Mouse (Mus musculus) embryonic facial prominence, embryonic 15.5 days (tissue): Measurements from ENCODE around the gene Ndufs1. TPM values are rescaled to one million over a fixed set of nuclear protein-coding genes. Genes with fewer than 3 reads are reported as not detected.

Experiments used
- ATAC-seq: fragments of 200-750 bp; cut with Nextera tagmentation; 2 replicates; pipeline ENCODE4 v1.8.0; 2017; ENCODE audit warnings: low read depth, moderate TSS enrichment; ENCODE audit not compliant: insufficient number of reproducible peaks, low FRiP score, low TSS enrichment
- H3K27ac ChIP-seq: fragments of 300-500 bp; sonication (generic); replicated peaks from 2 replicates; pipeline ENCODE4 v1.5.1; 2015; ENCODE audit warnings: mild to moderate bottlenecking, inconsistent platforms
- H3K27me3 ChIP-seq: fragments of 300-500 bp; sonication (generic); 2 replicates; pipeline ENCODE4 v1.6.1; 2015; ENCODE audit warnings: inconsistent platforms
- H3K36me3 ChIP-seq: fragments of 300-500 bp; sonication (generic); 2 replicates; pipeline ENCODE4 v1.6.1; 2015; ENCODE audit warnings: mild to moderate bottlenecking, inconsistent platforms
- H3K4me1 ChIP-seq: fragments of 300-500 bp; sonication (generic); 2 replicates; pipeline ENCODE4 v1.6.1; 2015; ENCODE audit warnings: inconsistent platforms
- H3K4me2 ChIP-seq: fragments of 300-500 bp; sonication (generic); replicated peaks from 2 replicates; pipeline ENCODE4 v1.6.1; 2015; ENCODE audit warnings: mild to moderate bottlenecking, inconsistent platforms
- H3K4me3 ChIP-seq: fragments of 300-500 bp; sonication (generic); replicated peaks from 2 replicates; pipeline ENCODE4 v1.5.1; 2015; ENCODE audit warnings: mild to moderate bottlenecking, inconsistent platforms
- H3K9ac ChIP-seq: fragments of 300-500 bp; sonication (generic); 2 replicates; pipeline ENCODE4 v1.6.1; 2015; ENCODE audit warnings: inconsistent platforms
- H3K9me3 ChIP-seq: fragments of 300-500 bp; sonication (generic); replicated peaks from 2 replicates; pipeline ENCODE4 v1.6.1; 2016; ENCODE audit warnings: inconsistent platforms
- WGBS: fragments of 180-500 bp; shearing (Covaris S2); methylation state at CpG from one replicate; pipeline ENCODE4 v1.1.7; 2015; 5-methylcytosine and 5-hydroxymethylcytosine counted together
- polyA plus RNA-seq: library from polyadenylated mRNA; unstranded; fragments of >200 nt; fragmentation: Nextera tagmentation; extraction: Ambion mirVana; gene quantifications from 2 replicates; pipeline ENCODE4 v1.2.1, GENCODE M21; 2015

Ndufs1 gene
- polyA plus RNA-seq: 112 and 116 TPM in 2 replicates

DNA sequence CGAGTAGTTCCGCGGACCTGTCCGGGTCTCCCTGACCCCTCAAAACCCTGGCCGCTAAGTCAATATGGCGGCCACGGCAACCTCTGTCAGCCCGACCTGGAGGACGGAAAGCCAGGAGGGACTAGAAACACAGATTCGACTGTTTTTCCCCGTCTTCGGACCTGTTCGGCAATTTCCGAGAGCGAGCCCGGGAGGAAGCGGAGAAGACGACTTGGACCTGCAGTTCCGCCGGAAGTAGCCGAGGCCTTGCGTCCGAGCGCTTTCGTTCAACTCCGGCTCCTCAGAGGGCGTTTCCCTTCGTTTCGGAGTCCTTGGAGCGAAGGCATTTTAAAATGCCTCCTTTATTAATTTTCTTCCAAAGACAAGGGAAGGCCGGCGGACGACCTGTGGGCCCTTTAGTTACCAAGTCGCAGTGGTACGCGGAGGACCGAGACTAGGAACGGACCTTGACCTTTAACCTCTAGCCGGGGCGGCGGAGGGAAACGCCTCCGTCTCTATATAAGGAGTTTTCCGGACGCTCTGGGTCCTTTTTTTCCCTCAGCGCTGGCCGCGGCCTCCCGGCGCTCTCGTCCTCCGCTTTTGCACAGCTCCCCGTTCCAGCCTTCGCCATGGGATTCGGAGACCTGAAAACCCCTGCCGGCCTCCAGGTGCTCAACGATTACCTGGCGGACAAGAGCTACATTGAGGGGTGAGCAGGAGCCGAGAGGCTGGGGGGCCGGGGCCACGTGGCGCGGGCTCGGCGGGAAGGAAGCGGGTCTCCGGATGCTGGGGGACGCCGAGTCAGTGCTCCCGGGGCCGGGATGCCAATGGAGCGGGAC, at the start of gene Ndufs1, which contains the start of gene Eef1b2:
Gene Ndufs1 (minus strand): TSS at position 230 of the 818 bp plus-strand sequence.
Gene Eef1b2 (plus strand): TSS at position 222 of the 818 bp plus-strand sequence.
- peak within 1 kb of the TSS; percentile 69 for H3K4me3 ChIP-seq
- peak; percentile 92 for ATAC-seq
- H3K9ac ChIP-seq: peak within 1 kb of the TSS; percentile 85
- H3K4me1 ChIP-seq: peaks cover 21% of the 10 kb centered on the region
- H3K27ac ChIP-seq: peak within 1 kb of the TSS; percentile 92
- H3K9me3 ChIP-seq: no peaks in the 10 kb centered on the region
- H3K4me2 ChIP-seq: peak within 1 kb of the TSS; percentile 70
- under 1% methylated on average over 72 of the region's 72 CpGs for WGBS
- H3K36me3 ChIP-seq: peaks cover 24% of the 10 kb centered on the region
- H3K27me3 ChIP-seq: no peaks in the 10 kb centered on the region

- 1% methylated on average over 7 of the region's 7 CpGs for whole genome bisulfite sequencing
- no peaks in the 10 kb centered on the region for H3K36me3 ChIP-seq
- no peaks in the 10 kb centered on the region for H3K27me3 ChIP-seq
- H3K4me3 ChIP-seq: no peak overlapping the region
- H3K4me2 ChIP-seq: no peak overlapping the region
- H3K9ac ChIP-seq: no peak overlapping the region
- H3K9me3 ChIP-seq: no peaks in the 10 kb centered on the region
- no peak overlapping the region for H3K27ac ChIP-seq
- ATAC-seq: peak; percentile 67
- H3K4me1 ChIP-seq: no peaks in the 10 kb centered on the region
Measured at GRCm38 (mm10) chr1:63225890-63226289, 49.3 kb upstream of the Ndufs1 start.

DNA sequence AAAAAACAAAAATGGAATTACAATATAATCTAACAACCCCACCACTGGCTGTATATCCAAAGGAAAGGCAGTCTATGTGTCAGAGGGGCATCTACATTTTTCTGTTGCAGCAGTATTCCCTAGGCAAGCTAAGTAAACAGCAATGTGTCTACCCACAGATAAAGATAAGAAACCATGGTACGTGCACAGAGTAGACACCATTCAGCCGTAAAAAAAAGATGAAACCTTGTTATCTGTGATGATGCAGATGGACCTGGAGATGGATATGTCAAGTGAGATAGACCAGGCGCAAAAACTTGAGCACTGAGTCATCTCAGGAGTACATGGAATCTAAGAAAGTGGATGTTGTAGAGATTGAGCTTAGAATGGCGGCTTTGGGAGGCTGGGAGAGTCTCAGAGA, 48.4 kb upstream of the Ndufs1 start:
- Histone ChIP-seq H3K4me1 (no peaks in the 10 kb centered on the region), H3K36me3 (no peaks in the 10 kb centered on the region), H3K9me3 (no peaks in the 10 kb centered on the region), H3K4me3 (no peak overlapping the region), H3K4me2 (no peak overlapping the region), H3K27me3 (no peaks in the 10 kb centered on the region), H3K27ac (no peak overlapping the region), H3K9ac (no peak overlapping the region)
- 81% methylated on average over 4 of the region's 4 CpGs for WGBS
- no peak for ATAC-seq

- 92% methylated on average over 4 of the region's 4 CpGs for WGBS
- Histone ChIP-seq H3K27ac (no peak overlapping the region), H3K9me3 (0 out of 2 replicates have a peak, but pooled peaks cover 3% of the 10 kb centered on the region), H3K27me3 (0 out of 2 replicates have a peak, but pooled peaks cover 4% of the 10 kb centered on the region), H3K4me3 (no peak overlapping the region), H3K9ac (no peak overlapping the region), H3K36me3 (no peaks in the 10 kb centered on the region), H3K4me2 (no peak overlapping the region), H3K4me1 (0 out of 2 replicates have a peak, but pooled peaks cover 7% of the 10 kb centered on the region)
- ATAC-seq: no peak
Measured at GRCm38 (mm10) chr1:63219277-63219676, 42.6 kb upstream of the Ndufs1 start.

DNA sequence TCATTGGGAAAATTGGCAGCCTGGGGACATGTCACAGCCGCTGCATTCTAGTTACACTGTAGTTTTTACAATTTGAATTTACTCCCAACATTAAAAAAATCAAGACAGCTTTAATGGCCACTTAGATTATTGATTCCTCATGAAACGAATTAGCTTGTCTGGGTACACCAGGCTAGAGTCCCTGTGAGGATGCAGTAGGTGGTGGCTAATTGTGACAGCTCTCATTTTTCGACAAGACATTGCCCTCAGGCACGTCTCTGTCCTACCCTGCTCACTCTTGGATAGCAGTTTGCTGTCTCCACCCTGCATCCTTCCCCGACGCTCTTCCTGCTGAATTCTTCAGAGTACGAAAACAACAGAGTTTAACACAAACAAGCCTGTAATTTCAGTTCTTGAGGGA, 38.0 kb upstream of the Ndufs1 start:
- H3K4me1 ChIP-seq: 0 out of 2 replicates have a peak, but pooled peaks cover 8% of the 10 kb centered on the region
- peaks cover 7% of the 10 kb centered on the region; the same call in 1 of the 2 replicates for H3K27me3 ChIP-seq
- 23% methylated on average over 7 of the region's 7 CpGs for WGBS
- H3K9ac ChIP-seq: no peak overlapping the region
- no peak for ATAC-seq
- H3K4me3 ChIP-seq: no peak overlapping the region
- 0 out of 2 replicates have a peak, but pooled peaks cover 3% of the 10 kb centered on the region for H3K9me3 ChIP-seq
- no peaks in the 10 kb centered on the region for H3K36me3 ChIP-seq
- no peak overlapping the region for H3K4me2 ChIP-seq
- no peak overlapping the region for H3K27ac ChIP-seq

DNA sequence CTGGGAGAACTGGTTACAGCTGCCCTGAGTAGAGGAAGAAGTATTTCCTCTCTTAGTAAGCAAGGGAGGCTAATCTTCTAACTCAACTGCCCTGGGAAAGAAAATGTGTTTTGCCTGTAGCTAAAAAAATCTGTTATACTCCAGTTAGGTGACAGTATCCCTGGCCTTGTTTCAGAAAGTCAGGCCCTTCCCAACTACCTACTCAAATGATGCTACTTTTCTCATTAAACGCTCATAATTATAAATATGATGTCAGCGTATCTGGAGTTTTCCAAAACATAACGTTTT, 37.6 kb upstream of the Ndufs1 start, which contains the start of gene Gpr1:
Gene Gpr1 (minus strand): TSS at position 273 of the 288 bp plus-strand sequence.
- peak within 1 kb of the TSS; percentile 28; the same call in 1 of the 2 replicates for H3K4me2 ChIP-seq
- 21% methylated on average over 3 of the region's 3 CpGs for WGBS
- peaks cover 7% of the 10 kb centered on the region; the same call in 1 of the 2 replicates for H3K27me3 ChIP-seq
- no peaks in the 10 kb centered on the region for H3K36me3 ChIP-seq
- 0 out of 2 replicates have a peak within 1 kb of the TSS, but pooled peaks have one; percentile 6 for H3K4me3 ChIP-seq
- H3K4me1 ChIP-seq: 0 out of 2 replicates have a peak, but pooled peaks cover 8% of the 10 kb centered on the region
- H3K9ac ChIP-seq: no peak within 1 kb of the TSS
- H3K9me3 ChIP-seq: 0 out of 2 replicates have a peak, but pooled peaks cover under 1% of the 10 kb centered on the region
- no peak for ATAC-seq
- H3K27ac ChIP-seq: no peak within 1 kb of the TSS

DNA sequence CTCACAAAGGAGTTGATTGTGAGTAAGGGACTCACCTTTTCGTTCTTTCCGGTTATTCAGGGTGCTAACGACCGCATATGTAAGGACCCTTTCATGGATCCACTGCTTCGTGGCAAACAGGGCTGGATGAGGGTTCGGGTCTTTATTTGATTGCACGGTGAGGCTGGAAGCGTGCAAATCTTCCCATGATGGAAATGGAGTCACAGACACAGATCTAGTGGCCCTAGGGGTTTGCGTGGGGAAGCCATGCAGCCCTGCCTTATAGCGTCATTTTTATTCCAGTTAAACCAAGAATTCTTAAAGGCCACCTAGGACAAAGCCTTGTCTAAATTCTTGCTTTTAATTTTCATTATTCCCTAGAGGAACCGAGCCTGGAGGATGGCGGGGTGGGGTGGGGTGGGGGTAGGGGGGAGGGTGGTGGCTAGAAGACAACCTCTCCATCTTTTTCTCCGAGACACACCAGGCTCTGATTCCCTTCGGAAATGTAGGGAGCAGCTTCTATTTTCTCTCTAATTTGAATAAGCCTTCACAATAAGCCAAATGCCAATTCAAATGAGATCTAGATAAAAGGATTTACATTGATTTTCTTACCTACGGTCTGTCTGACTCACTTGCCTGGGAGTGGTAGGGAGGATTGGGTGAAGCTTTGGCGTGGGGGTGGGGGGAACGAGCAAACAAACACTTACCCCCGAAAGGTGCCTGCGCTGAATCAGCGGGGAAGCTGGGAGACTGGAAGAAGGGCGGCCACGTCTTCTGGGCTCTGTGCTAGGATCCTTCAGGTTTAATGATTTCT, 37.0 kb upstream of the Ndufs1 start:
- Histone ChIP-seq H3K36me3 (no peaks in the 10 kb centered on the region), H3K4me3 (0 out of 2 replicates have a peak overlapping the region, but pooled peaks have one; percentile 6), H3K27me3 (peaks cover 7% of the 10 kb centered on the region; the same call in 1 of the 2 replicates), H3K4me1 (0 out of 2 replicates have a peak, but pooled peaks cover 8% of the 10 kb centered on the region), H3K9ac (no peak overlapping the region), H3K4me2 (peak overlapping the region; percentile 28; the same call in 1 of the 2 replicates), H3K9me3 (no peaks in the 10 kb centered on the region), H3K27ac (no peak overlapping the region)
- 19% methylated on average over 22 of the region's 22 CpGs for WGBS
- no peak for ATAC-seq

DNA sequence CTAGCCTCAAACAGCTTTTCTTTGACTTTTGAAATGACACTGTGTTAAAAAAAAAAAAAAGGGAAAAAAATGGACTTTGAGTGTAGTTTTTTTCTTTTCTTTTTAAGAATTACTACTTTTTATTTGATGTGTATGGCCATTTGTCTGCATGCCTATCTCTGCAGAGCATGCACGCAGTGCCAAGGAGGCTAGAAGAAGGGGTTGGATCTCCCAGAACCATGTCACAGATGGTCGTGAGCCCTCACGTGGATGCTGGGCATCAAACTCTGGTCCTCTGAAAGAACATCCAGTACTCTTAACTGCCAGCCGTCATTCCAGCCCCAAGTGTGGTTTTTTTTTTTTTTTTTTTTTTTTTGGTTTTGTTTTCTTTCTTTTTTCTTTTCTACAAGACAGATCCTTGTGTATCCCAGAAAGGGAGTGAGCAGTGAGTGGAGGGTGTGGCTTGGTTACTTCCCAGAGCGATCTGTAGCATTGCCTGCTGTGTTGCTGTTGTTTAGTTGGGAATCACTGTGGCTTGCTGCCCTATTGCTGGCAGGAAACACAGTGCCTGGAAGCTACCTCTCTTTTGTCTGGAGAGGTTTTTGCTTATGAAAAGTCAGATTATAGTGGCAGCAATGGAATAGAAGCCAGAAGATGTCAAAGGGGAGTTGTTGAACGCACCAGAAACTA, 33.4 kb upstream of the Ndufs1 start:
- Histone ChIP-seq H3K36me3 (no peaks in the 10 kb centered on the region), H3K9ac (no peak overlapping the region), H3K4me1 (0 out of 2 replicates have a peak, but pooled peaks cover 8% of the 10 kb centered on the region), H3K27ac (no peak overlapping the region), H3K27me3 (peaks cover 4% of the 10 kb centered on the region; the same call in 1 of the 2 replicates), H3K4me3 (no peak overlapping the region), H3K4me2 (no peak overlapping the region), H3K9me3 (no peaks in the 10 kb centered on the region)
- no peak for ATAC-seq
- WGBS: 26% methylated on average over 6 of the region's 6 CpGs

DNA sequence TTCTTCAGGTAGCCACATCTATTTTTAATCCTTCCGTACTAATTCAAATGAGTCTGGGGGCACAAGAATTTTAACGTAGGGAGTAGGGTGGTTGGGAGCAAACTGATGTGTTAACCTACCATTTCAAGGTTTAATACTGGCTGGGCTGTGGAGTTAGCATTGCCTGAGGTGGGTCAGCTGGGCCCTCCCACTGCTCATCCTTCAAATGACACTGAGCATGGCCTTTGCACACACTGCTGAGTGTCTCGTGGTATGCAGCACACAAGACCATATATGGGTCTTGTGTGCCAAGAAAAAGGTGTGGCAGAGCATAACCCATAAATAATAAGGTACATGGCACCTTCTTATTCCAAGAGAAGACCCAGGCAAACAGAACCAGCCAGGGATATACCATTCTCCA, 31.0 kb upstream of the Ndufs1 start:
- Histone ChIP-seq H3K4me2 (no peak overlapping the region), H3K4me1 (peaks cover 5% of the 10 kb centered on the region; the same call in 1 of the 2 replicates), H3K9me3 (no peaks in the 10 kb centered on the region), H3K4me3 (no peak overlapping the region), H3K27me3 (no peaks in the 10 kb centered on the region), H3K27ac (no peak overlapping the region), H3K9ac (no peak overlapping the region), H3K36me3 (no peaks in the 10 kb centered on the region)
- 76% methylated on average over 3 of the region's 3 CpGs for WGBS
- ATAC-seq: no peak

DNA sequence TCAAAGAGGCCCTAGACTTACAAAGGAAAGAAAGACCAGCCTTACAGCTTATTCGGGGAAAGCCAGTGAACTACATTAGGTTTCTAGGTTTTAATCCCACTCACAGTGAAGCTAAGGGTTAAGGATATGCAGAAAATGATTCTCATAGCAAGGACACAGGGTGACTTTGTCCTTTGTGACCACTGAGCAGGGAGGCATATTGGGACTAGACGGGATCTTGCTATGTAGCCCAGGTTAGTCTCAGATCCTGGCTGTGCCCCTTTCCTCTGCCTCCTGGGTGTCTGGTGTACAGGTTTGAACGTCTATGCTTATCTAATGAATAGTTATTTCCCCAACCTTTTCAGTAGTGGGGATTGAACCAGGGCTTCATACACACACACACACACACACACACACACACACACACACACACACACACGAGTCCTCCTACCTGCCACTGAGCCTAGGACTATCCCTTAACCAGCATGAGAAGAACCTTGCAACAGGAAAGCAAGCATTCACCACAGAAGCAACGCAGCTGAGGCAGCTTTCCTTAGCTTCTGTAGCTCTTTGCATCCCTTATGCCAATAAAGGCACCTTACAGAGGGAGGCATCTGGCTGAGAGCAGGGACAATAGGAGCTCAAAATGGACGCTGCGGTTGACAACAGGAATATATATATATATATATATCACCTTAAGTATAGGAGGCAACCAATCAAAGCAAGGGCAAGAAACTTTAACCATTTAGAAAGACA, 28.2 kb upstream of the Ndufs1 start:
- 34% methylated on average over 7 of the region's 7 CpGs for WGBS

More for the DNA sequence above, 28.2 kb upstream of the Ndufs1 start:
- Histone ChIP-seq H3K9ac (no peak overlapping the region), H3K27ac (no peak overlapping the region), H3K4me2 (no peak overlapping the region), H3K9me3 (0 out of 2 replicates have a peak, but pooled peaks cover 3% of the 10 kb centered on the region), H3K27me3 (no peaks in the 10 kb centered on the region), H3K4me1 (peaks cover 5% of the 10 kb centered on the region; the same call in 1 of the 2 replicates), H3K36me3 (no peaks in the 10 kb centered on the region), H3K4me3 (no peak overlapping the region)
- no peak for ATAC-seq
